Mouse (Mus musculus): ENCODE results near the gene Grap. TPM values are rescaled to one million over a fixed set of nuclear protein-coding genes. Genes with fewer than 3 reads are reported as not detected.

The Grap gene
- polyA plus RNA-seq (2015; fragmentation: Nextera tagmentation; extraction: Ambion mirVana), result 8.3 and 10.1 TPM in 2 replicates

GRCm38 (mm10) chr11:61652686-61653447, at the start of gene Grap:
Gene Grap (plus strand): TSS chr11:61653265.
- H3K27ac ChIP-seq, result no peak within 1 kb of the TSS
- ATAC-seq (ENCODE audit: insufficient number of reproducible peaks, insufficient read depth, low FRiP score, low TSS enrichment, low read depth), result no peak
- WGBS, result 66% methylated on average over 10 of the region's 10 CpGs
- no peaks in the 10 kb centered on the region for H3K36me3 ChIP-seq
- no peaks in the 10 kb centered on the region for H3K27me3 ChIP-seq
- no peaks in the 10 kb centered on the region for H3K9me3 ChIP-seq
- no peak within 1 kb of the TSS for H3K9ac ChIP-seq
- H3K4me3 ChIP-seq, result no peak within 1 kb of the TSS
- no peak within 1 kb of the TSS for H3K4me2 ChIP-seq
- 0 out of 2 replicates have a peak, but pooled peaks cover 3% of the 10 kb centered on the region for H3K4me1 ChIP-seq

GRCm38 (mm10) chr11:61608072-61608471, 45.0 kb upstream of the Grap start:
- Histone ChIP-seq H3K36me3 (no peaks in the 10 kb centered on the region), H3K9ac (no peak overlapping the region), H3K27ac (no peak overlapping the region), H3K4me3 (no peak overlapping the region), H3K27me3 (no peaks in the 10 kb centered on the region), H3K4me2 (no peak overlapping the region), H3K4me1 (no peaks in the 10 kb centered on the region), H3K9me3 (no peaks in the 10 kb centered on the region)
- no peak for ATAC-seq (ENCODE audit: insufficient number of reproducible peaks, insufficient read depth, low FRiP score, low TSS enrichment, low read depth)
- 80% methylated on average over 4 of the region's 4 CpGs for WGBS

GRCm38 (mm10) chr11:61611197-61611596, 41.9 kb upstream of the Grap start:
- Histone ChIP-seq H3K27ac (no peak overlapping the region), H3K9ac (no peak overlapping the region), H3K27me3 (no peaks in the 10 kb centered on the region), H3K4me2 (no peak overlapping the region), H3K36me3 (no peaks in the 10 kb centered on the region), H3K4me1 (peaks cover 9% of the 10 kb centered on the region), H3K4me3 (no peak overlapping the region), H3K9me3 (no peaks in the 10 kb centered on the region)
- no peak for ATAC-seq (ENCODE audit: insufficient number of reproducible peaks, insufficient read depth, low FRiP score, low TSS enrichment, low read depth)
- WGBS, result 79% methylated on average over 3 of the region's 3 CpGs

GRCm38 (mm10) chr11:61612116-61612635, 40.9 kb upstream of the Grap start:
- Histone ChIP-seq H3K36me3 (no peaks in the 10 kb centered on the region), H3K4me3 (no peak overlapping the region), H3K4me2 (no peak overlapping the region), H3K9ac (no peak overlapping the region), H3K9me3 (no peaks in the 10 kb centered on the region), H3K4me1 (peaks cover 18% of the 10 kb centered on the region), H3K27ac (no peak overlapping the region), H3K27me3 (no peaks in the 10 kb centered on the region)
- ATAC-seq (ENCODE audit: insufficient number of reproducible peaks, insufficient read depth, low FRiP score, low TSS enrichment, low read depth), result no peak
- WGBS, result 79% methylated on average over 4 of the region's 4 CpGs

GRCm38 (mm10) chr11:61614401-61614800, 38.7 kb upstream of the Grap start:
- Histone ChIP-seq H3K9ac (no peak overlapping the region), H3K9me3 (no peaks in the 10 kb centered on the region), H3K4me2 (no peak overlapping the region), H3K27me3 (no peaks in the 10 kb centered on the region), H3K4me1 (peaks cover 19% of the 10 kb centered on the region), H3K36me3 (no peaks in the 10 kb centered on the region), H3K27ac (no peak overlapping the region), H3K4me3 (no peak overlapping the region)
- 56% methylated on average over 5 of the region's 5 CpGs for WGBS
- no peak for ATAC-seq (ENCODE audit: insufficient number of reproducible peaks, insufficient read depth, low FRiP score, low TSS enrichment, low read depth)

- H3K27ac ChIP-seq, result peak overlapping the region; percentile 73
- no peak for ATAC-seq (ENCODE audit: insufficient number of reproducible peaks, insufficient read depth, low FRiP score, low TSS enrichment, low read depth)
- H3K4me3 ChIP-seq, result peak overlapping the region; percentile 27
Observed at GRCm38 (mm10) chr11:61615686-61616522, 37.2 kb upstream of the Grap start.

GRCm38 (mm10) chr11:61616523-61617292, 36.4 kb upstream of the Grap start:
- peak overlapping the region; percentile 55; the same call in 1 of the 2 replicates for H3K9ac ChIP-seq
- 66% methylated on average over 9 of the region's 9 CpGs for WGBS
- no peaks in the 10 kb centered on the region for H3K9me3 ChIP-seq
- H3K4me2 ChIP-seq, result peak overlapping the region; percentile 61
- no peaks in the 10 kb centered on the region for H3K36me3 ChIP-seq
- no peak overlapping the region for H3K4me3 ChIP-seq
- H3K4me1 ChIP-seq, result peaks cover 22% of the 10 kb centered on the region
- no peak for ATAC-seq (ENCODE audit: insufficient number of reproducible peaks, insufficient read depth, low FRiP score, low TSS enrichment, low read depth)
- H3K27me3 ChIP-seq, result no peaks in the 10 kb centered on the region
- H3K27ac ChIP-seq, result peak overlapping the region; percentile 73; the same call in 1 of the 2 replicates

More at GRCm38 (mm10) chr11:61615686-61616522, 37.2 kb upstream of the Grap start:
- Histone ChIP-seq H3K36me3 (no peaks in the 10 kb centered on the region), H3K9me3 (no peaks in the 10 kb centered on the region), H3K4me2 (peak overlapping the region; percentile 61), H3K27me3 (no peaks in the 10 kb centered on the region), H3K9ac (peak overlapping the region; percentile 62; the same call in 1 of the 2 replicates), H3K4me1 (peaks cover 22% of the 10 kb centered on the region)
- WGBS, result 4% methylated on average over 19 of the region's 22 CpGs

- H3K9ac ChIP-seq, result no peak overlapping the region
- 83% methylated on average over 7 of the region's 7 CpGs for WGBS
- no peak for ATAC-seq (ENCODE audit: insufficient number of reproducible peaks, insufficient read depth, low FRiP score, low TSS enrichment, low read depth)
Observed at GRCm38 (mm10) chr11:61617293-61617975, 35.6 kb upstream of the Grap start.

GRCm38 (mm10) chr11:61618131-61618530, 34.9 kb upstream of the Grap start:
- Histone ChIP-seq H3K36me3 (no peaks in the 10 kb centered on the region), H3K9ac (no peak overlapping the region), H3K27ac (no peak overlapping the region), H3K9me3 (no peaks in the 10 kb centered on the region), H3K27me3 (no peaks in the 10 kb centered on the region), H3K4me3 (no peak overlapping the region), H3K4me1 (peaks cover 22% of the 10 kb centered on the region), H3K4me2 (no peak overlapping the region)
- ATAC-seq (ENCODE audit: insufficient number of reproducible peaks, insufficient read depth, low FRiP score, low TSS enrichment, low read depth), result no peak
- WGBS, result 84% methylated on average over 8 of the region's 8 CpGs

More at GRCm38 (mm10) chr11:61617293-61617975, 35.6 kb upstream of the Grap start:
- Histone ChIP-seq H3K27ac (no peak overlapping the region), H3K4me3 (no peak overlapping the region), H3K27me3 (no peaks in the 10 kb centered on the region), H3K36me3 (no peaks in the 10 kb centered on the region), H3K4me2 (no peak overlapping the region), H3K4me1 (peaks cover 22% of the 10 kb centered on the region), H3K9me3 (no peaks in the 10 kb centered on the region)

GRCm38 (mm10) chr11:61618571-61618970, 34.5 kb upstream of the Grap start:
- 80% methylated on average over 8 of the region's 8 CpGs for WGBS
- H3K4me3 ChIP-seq, result no peak overlapping the region
- H3K4me2 ChIP-seq, result no peak overlapping the region
- no peaks in the 10 kb centered on the region for H3K36me3 ChIP-seq
- no peaks in the 10 kb centered on the region for H3K9me3 ChIP-seq
- ATAC-seq (ENCODE audit: insufficient number of reproducible peaks, insufficient read depth, low FRiP score, low TSS enrichment, low read depth), result no peak
- H3K27ac ChIP-seq, result no peak overlapping the region
- no peak overlapping the region for H3K9ac ChIP-seq
- no peaks in the 10 kb centered on the region for H3K27me3 ChIP-seq
- H3K4me1 ChIP-seq, result peaks cover 22% of the 10 kb centered on the region

All from embryonic facial prominence, embryonic 13.5 days (tissue).